Mouse (Mus musculus): Measurements from ENCODE around the gene Zfyve21. TPM values are rescaled to one million over a fixed set of nuclear protein-coding genes. Genes with fewer than 3 reads are reported as not detected.

Gene Zfyve21
- total RNA-seq, 2 experiments from 2014 or later, result 55.3 to 59.7 TPM

DNA sequence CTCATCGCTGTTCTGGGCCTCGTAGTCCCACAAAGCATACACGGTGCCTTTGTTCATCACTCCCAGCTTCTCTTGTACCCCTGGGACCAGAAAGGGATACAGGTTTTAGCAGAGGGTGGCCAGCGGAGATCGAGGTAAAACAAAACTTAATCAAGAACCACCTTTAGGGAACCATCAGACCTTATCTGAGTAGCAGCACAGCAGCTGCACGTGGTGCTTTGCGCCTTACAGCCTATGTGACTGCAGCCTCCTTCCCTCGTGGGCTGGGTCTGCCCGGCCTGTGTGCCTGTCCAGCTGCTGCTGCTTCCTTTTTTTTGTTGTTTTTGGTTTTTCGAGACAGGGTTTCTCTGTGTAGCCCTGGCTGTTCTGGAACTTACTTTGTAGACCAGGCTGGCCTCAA, 16.4 kb downstream of the Zfyve21 start:
- no peak for DNase-seq
- intact Hi-C loops (cut with DNase I), result no loop called here

DNA sequence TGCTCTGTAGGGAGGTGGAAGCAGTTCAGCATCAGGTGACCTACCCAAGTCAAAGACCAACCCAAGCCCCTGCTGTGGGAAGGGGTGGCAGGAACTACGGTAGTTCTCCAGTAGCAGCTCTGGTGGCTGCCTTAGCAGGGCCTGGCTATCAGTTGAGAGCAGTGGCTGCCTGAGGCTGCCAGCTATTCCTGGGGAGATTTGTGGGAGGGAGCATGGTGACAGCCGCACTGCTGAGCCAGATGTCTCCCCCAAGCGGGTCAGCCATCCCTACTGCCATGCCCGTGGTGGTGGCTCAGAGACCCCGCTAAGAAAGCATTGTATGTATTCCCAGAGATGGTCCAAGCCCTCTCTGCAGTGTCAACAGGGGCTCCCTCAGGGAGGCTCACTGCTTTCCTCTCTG, 18.7 kb downstream of the Zfyve21 start:
- no peak for DNase-seq
- intact Hi-C loops (cut with DNase I), result no loop called here

DNA sequence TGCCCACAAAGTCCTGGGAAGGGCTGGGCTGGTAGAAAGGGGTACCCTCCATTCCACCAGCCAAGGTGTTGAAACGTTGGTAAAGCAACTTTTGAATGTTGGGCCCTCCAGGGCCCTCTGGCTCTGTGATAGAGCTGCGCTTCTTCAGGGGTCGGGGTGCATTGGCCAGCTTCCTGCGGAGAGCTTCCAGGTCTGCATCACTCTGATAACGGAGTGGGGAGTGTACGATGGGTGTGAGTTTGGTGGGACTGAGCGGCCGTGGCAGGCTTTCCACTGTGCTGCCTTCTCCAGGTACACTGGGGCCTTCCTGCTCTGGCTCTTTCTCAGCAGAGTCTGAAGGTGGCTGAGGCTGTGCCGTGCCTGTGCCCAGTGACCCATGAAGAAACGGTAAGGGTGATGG, 19.5 kb downstream of the Zfyve21 start:
- intact Hi-C loops (cut with DNase I), result no loop called here
- no peak for DNase-seq

DNA sequence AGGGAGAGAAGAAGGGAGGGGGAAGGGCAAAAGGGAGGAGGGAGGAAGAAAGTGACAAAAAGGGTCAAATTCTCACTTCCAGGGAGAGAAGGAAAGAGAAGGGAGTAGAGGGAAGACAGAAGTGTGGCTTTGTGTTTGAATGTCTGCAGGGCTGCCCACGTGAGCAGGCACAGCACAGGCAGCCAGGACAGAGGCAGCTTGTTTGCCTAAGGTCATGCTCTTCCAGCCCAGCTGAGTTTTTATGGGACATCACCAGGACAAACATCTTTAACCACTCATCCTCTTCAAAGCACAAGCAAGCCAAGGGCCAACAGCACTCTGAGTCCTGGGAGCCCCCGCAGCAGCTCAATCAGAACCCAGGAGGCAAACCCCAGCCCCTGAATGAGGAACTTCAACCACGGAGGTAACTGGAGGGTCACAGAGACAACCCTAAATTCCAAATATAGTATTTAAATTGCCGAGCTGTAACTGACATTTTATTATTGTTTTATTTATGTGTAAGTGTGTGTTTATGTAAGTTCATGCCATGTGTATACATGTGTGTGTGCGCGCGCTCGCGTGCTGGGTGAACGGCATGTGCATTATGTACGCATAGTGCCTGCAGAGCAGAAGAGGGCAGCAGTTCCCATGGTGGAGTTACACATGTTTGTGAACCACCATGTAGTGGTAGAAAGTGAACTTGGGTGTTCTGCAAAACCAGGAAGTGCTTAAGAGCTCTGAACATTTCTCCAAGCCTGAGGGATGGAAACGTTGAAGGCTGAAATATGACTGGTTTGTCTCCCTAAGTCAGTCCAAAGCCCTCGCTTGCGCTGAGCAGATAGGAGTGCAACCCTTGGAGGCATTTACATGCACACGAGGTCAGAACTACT, 28.8 kb downstream of the Zfyve21 start:
- intact Hi-C loops (cut with DNase I), result no loop called here
- no peak for DNase-seq

DNA sequence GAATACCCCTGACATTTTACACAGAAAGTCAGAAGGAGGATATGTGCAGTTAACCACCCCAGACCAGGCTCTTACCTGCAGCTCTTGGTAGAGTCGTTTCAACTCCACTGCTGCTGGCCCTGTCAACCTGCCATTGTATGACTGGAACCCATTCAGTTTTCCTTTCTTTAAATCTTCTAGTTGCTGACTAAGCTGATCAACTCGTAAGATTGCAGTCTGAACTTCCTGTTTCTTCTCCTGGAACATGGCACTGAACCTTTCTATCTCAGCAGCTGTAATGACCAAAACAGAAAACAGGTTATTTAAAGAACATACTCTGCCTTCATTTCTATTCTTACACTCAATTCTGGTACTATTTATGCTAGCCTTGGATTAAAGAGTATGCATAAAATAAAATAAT, 29.5 kb downstream of the Zfyve21 start:
- intact Hi-C loops (cut with DNase I), result no loop called here
- no peak for DNase-seq

DNA sequence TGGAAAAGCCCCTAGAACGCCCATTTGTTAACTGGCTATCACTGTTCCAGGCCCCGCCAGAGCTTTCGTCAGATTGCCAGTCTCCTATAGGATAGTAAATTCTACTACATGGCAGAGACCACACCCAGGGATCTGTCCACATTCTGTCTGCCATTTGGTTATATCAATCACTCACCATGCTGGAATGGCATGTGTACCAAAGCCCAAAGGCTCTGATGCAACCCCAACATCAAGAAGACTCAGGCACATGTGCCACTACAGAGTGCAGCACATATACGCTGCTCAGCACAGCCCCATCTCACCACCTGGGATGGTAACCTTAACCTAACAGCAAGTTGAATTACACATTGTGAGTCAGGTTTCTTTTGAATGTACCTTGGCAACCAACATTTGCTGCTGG, 32.0 kb downstream of the Zfyve21 start:
- no peak for DNase-seq
- intact Hi-C loops (cut with DNase I), result no loop called here

DNA sequence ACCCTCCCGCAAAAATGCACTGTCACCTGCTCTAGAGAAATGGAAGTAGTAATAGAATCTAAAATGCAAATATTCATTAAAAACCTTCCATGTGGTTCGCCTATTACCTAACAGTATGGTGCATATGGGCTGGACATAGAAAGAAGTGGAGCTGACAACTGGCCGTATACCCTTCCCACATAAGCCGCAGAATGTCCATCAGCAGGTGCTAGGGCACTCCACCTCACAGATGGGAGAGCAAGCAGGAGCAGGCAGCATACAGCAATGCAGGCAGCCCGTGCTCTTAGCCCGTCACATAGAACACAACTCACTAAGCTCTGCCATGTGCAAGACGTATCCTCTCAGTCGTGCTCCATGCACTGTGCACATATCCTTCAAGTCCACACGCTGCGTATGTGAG, 32.8 kb downstream of the Zfyve21 start:
- intact Hi-C loops (cut with DNase I), result no loop called here
- DNase-seq, result no peak

DNA sequence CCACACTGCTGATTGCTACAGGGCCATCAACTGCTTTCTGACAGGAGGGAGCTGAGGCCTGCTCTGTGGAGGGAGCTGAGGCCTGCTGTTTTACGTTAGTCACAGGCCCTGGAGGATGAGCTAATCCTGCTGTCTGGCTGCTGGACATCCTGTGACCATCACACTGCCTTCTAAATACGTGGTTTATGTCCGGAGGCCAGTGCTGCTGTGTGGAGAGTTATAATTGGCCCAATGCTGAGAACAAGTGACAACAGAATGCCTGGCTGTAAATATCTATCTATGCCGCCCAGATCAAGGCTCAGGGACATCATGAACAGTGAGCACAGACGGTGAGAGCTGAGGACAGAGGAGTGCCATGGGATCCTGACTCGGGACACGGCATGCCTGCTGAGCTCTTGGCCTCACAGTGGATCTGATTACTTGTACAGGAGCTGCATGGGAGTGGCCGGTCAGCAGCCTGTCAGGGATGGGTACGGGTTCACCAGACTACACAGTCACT, 34.4 kb downstream of the Zfyve21 start:
- peak in 1 of 2 experiments; percentile 13 for DNase-seq
- intact Hi-C loops (cut with DNase I), result no loop called here

DNA sequence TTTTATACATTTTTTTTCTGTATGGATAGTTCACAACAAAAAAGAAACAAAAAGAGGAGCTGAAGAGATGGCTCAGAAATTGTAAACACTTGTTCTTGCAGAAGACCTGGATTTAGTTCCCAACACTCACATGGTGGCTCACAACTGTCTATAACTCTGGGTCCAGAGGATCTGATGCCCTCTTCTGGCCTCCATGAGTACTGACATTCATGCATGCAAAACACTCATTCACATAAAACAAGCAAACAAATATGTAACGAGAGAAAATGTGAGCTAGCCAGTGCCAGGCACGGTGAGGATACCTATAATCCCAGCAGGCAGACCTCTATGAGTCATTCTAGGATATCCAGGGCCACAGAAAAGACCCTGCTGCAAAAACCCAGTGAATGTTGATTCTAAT, 37.3 kb downstream of the Zfyve21 start:
- intact Hi-C loops (cut with DNase I), result no loop called here
- no peak for DNase-seq

DNA sequence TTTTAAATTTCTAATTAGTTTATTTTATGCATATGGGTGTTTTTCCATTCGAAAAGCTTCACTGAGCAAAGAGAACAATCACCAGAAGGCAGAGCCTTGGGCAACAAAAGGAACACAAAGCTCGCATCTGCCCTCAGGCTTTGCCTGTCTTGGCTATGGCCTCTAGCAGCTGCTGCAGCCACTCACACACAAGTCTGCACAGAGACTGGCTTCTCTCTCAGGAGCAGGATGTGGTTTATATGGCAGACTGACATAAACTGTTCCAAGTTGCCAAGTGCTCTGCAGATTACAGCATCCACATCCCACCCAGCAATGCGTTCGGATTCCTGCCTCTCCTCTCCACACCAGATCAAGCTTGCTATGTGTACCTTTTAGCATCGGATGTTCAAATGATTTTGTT, 37.8 kb downstream of the Zfyve21 start:
- no peak for DNase-seq

DNA sequence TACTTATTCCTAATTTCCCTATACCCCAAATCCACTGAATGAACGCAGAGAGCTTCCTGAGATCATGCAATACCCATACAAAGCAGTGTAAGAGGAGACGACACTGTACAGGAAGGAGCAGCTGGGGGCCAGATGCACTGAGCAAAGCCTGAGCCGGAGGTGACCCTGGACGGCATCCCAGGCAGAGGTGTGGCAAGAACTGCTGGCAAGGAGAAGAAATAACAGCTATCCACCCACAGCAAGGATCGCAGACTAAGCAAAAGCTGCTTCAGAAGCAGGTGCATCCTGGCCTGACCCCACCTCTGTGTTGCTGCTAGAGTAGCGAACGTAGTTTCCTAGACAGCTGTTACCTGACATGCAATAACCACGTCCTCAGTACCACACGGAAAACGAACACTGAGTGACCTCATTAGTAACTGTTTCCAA, 39.1 kb downstream of the Zfyve21 start:
- intact Hi-C loops (cut with DNase I), result no loop called here
- DNase-seq, result peak; percentile 65 to 66

More for the DNA sequence above, 37.8 kb downstream of the Zfyve21 start:
- intact Hi-C loops (cut with DNase I), result no loop called here

DNA sequence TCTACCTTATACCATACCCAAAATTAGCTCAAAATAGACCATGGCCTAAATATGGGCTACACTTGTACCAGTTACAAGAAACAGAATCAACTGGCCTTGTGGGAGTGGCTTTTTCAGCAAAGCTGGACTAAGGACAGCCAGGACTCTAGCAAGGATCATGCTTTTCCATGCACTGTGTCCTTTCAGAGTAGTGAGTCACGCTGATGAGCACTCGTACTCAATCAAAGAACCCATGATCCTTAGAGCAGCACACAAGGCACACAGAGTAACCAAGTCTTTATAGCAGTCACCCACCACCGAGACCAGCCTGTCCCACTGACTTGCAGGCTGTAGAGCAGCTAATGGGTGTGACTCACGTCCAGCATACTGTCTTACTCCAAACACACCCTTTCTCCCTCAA, 39.6 kb downstream of the Zfyve21 start:
- intact Hi-C loops (cut with DNase I), result no loop called here

DNA sequence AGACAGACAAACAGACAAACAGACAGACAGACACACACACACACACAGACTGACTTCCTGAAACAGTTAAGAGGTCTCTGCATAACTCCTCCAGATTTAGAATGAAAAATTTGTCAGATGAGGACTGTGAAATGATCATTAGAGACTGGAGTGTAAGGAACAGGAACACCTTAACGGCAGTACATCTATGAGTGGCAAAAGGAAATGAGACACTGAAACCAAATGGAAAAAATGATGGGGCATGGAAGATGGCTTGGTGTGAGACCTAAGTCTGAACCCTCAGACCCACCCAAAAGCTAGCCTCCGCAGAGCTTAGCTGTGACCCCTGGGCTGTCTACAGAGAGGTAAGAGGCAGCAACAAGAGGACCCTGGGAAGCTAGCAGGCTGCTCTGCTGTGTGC, 41.5 kb downstream of the Zfyve21 start:
- DNase-seq, result no peak
- intact Hi-C loops (cut with DNase I), result no loop called here

More for the DNA sequence above, 39.6 kb downstream of the Zfyve21 start:
- DNase-seq, result no peak

DNA sequence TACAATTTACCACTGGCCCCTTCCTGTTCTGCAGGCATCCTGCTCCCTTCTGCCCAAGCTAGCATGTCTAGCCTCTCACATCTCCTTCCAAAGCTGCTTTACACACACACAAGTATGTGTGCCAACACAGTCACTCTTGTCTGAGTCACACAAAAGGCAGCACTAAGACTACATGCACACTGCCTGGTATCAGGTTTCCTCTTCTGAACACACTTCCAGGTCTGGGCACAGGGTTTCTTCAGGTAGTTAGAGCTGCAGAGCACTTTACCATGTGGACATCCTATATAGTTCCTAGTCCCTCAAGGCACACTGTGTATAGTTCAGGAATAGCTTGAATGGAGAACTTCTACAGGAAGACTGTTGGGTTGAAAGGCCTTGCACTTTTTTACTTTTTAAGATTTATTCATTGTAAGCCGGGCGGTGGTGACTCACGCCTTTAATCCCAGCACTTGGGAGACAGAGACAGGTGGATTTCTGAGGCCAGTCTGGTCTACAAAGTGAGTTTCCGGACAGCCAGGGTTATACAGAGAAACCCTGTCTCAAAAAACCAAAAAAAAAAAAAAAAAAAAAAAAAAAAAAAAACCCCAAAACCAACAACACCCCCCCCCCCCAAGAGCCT, 50.3 kb downstream of the Zfyve21 start:
- no peak for DNase-seq
- intact Hi-C loops (cut with DNase I), result no loop called here

DNA sequence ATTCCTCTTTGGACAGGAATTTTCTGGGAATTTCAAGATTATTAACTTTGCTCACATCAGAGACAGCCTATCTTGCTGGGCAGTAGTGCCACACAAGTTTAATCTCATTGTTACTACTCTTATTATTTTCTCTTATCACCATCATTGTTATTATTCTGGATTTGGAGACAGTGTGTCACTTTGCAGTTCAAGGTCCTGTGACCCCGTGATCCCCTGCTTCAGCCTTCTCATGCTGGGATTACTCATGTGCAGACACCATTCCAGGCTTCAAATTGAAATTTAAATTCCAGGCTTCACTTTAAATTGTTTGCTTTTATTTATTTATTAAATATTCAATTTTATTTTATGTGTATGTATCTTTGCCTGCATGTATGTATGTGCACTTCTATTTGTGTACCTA, 55.8 kb downstream of the Zfyve21 start:
- intact Hi-C loops (cut with DNase I), result no loop called here
- no peak for DNase-seq

DNA sequence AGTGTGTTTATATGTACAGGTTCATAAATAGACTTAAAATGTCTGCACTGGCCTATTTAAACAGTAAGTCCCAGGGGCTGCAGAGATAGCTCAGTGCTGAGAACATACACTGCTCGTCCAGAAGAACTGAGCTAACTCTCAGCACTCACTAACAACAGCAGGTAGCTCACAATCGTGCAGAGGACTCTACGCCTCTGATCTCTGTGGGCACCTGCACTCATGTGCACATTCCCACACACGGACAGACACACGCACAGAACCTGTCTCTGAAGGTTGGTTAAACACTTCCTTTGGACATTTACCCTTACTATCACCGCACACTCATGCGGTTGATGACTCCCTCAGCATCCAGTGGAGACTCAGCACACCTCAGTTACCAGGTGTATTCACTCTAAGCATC, 56.8 kb downstream of the Zfyve21 start:
- intact Hi-C loops (cut with DNase I), result no loop called here

DNA sequence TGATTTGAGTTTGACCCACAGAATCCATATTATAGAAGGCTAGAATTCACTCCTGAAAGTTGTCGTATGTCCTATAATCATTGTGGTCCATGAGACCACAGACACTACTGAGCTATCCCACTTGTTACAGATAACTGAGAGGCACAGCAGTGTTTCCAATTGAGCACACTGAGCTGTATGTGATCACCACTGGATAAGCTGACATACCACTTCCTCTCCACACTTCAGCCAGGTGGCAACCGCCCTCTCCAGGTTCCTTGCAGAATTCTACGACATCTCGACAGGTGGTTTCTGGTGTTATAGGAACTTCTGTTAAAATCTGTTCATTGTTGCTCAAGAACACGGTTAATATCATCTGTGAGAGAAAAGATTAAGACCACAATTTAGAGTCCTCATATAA, 58.1 kb downstream of the Zfyve21 start:
- DNase-seq, result no peak
- intact Hi-C loops (cut with DNase I), result no loop called here

More for the DNA sequence above, 56.8 kb downstream of the Zfyve21 start:
- DNase-seq, result no peak

DNA sequence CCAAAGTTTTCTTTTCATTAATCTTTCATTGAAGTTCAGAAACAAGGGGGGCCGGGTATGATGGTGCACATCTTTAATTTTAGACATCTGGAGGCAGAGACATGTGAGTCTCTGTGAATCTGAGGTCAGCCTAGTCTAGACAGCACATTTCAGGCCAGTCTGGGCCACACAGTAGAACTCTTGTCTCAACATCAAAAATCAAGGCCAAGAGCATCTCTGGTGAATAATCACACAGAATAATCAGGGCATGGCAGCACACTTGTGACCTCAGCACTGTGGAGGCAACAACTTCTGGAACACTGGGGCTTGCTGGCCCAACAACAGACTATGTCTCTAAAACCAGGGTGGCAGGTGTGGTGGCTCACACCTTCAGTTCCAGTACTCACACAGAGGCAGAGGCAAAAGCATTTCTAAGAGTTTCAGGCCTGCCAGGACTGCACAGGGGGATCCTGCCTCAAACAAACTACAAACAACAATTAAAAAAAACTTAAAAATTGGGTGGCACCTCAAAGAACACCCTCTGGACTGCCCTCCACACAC, 60.7 kb downstream of the Zfyve21 start:
- no peak for DNase-seq
- intact Hi-C loops (cut with DNase I), result no loop called here

DNA sequence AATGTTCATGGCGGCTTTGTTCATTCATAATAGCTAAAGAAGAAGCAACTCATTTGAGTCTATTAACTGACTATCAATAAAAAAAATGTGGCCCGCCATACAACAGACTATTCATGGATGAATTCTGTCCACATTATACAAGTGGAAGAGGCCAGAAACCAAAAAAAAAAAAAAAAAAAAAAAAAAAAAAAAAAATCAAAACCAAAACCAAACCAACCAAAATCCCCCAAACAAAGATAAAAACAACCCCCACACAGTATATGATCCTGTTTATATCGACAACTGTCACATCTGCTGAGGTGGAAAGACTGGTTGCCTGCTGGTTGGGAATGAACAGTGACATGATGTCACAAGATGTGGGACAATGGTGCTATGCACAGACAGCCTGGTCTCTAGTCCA, 61.5 kb downstream of the Zfyve21 start:
- intact Hi-C loops (cut with DNase I), result no loop called here
- no peak for DNase-seq

DNA sequence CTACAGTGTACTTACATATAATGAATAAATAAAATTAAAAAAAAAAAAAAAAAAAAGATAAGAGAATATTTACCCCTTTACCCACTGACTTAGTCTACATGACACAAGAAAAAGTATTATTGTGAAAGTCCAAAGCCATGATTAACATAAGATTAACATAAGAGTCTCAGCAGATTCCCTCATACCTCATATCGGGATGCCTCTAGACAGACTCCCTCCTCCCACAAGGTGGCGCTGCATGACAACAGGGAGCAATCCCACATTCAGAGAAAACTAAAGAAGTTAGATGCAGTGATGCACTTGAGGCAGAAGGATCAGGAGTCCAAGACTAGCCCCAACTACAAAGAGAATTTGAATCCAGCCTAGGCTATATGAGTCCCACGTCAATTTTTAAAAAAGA, 64.2 kb downstream of the Zfyve21 start:
- intact Hi-C loops (cut with DNase I), result loop anchor here (1.0 to 2.0 kb wide), 2 partner anchors 29 to 68 kb away; no protein-coding TSS in a partner anchor

More for the DNA sequence above, 64.2 kb downstream of the Zfyve21 start:
- peak; percentile 89 to 92 for DNase-seq

Measured in heart, postnatal 14 days (tissue).